Mouse (Mus musculus) cerebellum, adult 2 months (tissue): ENCODE measurements around the gene Nppa.

Experiments
- CTCF ChIP-seq: fragments of 200-500 bp; IDR thresholded peaks from 2 replicates; pipeline ENCODE4 v1.5.1; 2011; ENCODE audit warnings: low read depth, mild to moderate bottlenecking, control low read depth, low read length, moderate library complexity, borderline replicate concordance; ENCODE audit not compliant: insufficient read depth
- POLR2A ChIP-seq: fragments of 200-500 bp; IDR thresholded peaks from 2 replicates; pipeline ENCODE4 v1.6.1; 2011; ENCODE audit warnings: low read length, control low read depth, borderline replicate concordance; ENCODE audit not compliant: insufficient read depth

DNA sequence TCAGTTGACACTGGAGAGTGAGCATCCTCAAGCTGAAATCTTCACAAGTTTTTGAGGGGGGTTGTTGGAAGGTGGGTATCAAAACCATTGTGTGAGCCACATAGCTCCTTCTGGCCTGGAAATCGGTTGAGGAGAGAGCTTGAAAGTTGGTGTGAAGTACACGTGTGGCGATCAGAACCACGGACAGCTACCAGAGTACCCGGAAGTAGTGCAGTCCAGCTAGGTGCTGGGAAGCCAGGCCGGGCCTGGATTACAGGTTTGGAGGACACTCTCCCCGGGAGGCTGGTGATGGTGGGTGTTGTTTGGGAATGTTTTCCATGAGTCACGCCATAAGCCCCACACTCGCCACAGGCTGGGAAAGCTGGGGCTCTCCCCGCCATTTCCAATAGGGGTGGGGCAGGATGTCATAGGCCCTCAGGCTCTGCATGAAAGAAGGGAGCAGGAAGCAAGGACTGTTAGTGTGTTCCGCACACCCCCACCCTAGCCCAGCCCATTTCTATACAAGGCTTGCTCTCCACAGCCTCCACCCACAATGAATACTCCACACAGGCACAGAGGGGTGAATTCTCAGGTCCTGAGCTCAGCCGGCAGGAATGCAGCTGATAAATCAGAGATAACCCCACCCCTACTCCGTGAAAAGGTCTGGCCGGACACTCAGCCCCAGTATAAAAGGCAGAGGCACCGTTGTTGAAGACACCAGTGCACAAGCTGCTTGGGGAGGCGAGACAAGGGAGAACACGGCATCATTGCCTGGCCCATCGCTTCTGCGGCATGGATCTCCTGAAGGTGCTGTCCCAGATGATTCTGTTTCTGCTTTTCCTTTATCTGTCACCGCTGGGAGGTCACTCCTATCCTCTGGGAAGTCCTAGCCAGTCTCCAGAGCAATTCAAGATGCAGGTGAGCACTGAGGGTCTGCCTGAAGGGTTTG lies 15.1 kb upstream of the Nppa start, which contains the start of gene Nppb:
- TF ChIP-seq CTCF (no peak), POLR2A (no peak)
